ENCODE assay signal across 16 mouse cellular contexts in the genomic region with DNA sequence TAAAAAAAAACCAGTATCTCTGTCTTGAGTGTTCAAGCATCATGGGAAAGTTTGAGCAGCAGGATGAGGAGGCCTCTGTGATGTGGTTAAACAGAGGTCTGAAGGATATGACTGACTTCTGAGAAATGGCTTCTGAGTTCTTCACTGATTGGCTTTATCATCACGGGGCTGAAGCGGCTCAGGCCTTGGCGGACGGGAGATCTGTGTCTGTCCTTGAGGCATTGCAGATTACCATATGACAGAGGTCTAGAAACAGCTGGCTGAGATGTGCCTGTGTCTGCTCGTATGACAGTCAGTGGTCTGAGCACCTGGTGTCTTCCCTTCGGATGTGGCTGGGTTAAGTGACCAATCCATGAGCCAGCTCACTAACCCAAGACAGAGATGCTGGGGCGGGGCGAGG. TPM values are rescaled to one million over a fixed set of nuclear protein-coding genes. Genes with fewer than 3 reads are reported as not detected.
DNase-seq lines count a peak whose midpoint lies in the region; ATAC-seq lines count a peak whose summit lies in the region.
"Had no signal": no experiment of that assay in that cellular context is flagged by ENCODE, and none has a peak within 500 bp of the region (broad histone marks: within the 10 kb centered on the region; RNA-seq: fewer than 3 reads in every experiment).

No protein-coding gene starts in this region.

- H3K4me3 ChIP-seq in erythroblast, embryonic 14.5 days (replicated peaks) = peak overlapping the region; percentile 13
- no peak overlapping the region for H3K4me3 ChIP-seq in liver, embryonic 13.5 days (replicated peaks)
- no peak overlapping the region for H3K4me3 ChIP-seq in midbrain, embryonic 13.5 days (replicated peaks)
- H3K4me3 ChIP-seq: forebrain, embryonic 12.5 days; gastrocnemius, adult 2 months; lung, embryonic 15.5 days; midbrain, embryonic 15.5 days had no signal

- H3K36me3 ChIP-seq in erythroblast, embryonic 14.5 days (ENCODE audit: control insufficient read depth) = peaks cover 83% of the 10 kb centered on the region
- H3K36me3 ChIP-seq in liver, embryonic 13.5 days = peaks cover 65% of the 10 kb centered on the region
- H3K36me3 ChIP-seq in midbrain, embryonic 13.5 days = peaks cover 47% of the 10 kb centered on the region

- peak overlapping the region; percentile 55 for H3K9ac ChIP-seq in liver, embryonic 13.5 days
- no peak overlapping the region for H3K9ac ChIP-seq in midbrain, embryonic 13.5 days (replicated peaks)
- H3K9ac ChIP-seq: forebrain, embryonic 12.5 days; lung, embryonic 15.5 days; midbrain, embryonic 15.5 days had no signal

- H3K4me2 ChIP-seq in liver, embryonic 13.5 days = peak overlapping the region; percentile 52
- H3K4me2 ChIP-seq in midbrain, embryonic 13.5 days (replicated peaks) = no peak overlapping the region
- H3K4me2 ChIP-seq: forebrain, embryonic 12.5 days; lung, embryonic 15.5 days; midbrain, embryonic 15.5 days had no signal

- H3K27ac ChIP-seq in liver, embryonic 13.5 days = peak overlapping the region; percentile 92
- no peak overlapping the region for H3K27ac ChIP-seq in midbrain, embryonic 13.5 days
- H3K27ac ChIP-seq: forebrain, embryonic 12.5 days; gastrocnemius, adult 2 months; hindbrain, postnatal 0 days; lung, embryonic 15.5 days; midbrain, embryonic 15.5 days had no signal

- DNase-seq in CD4-positive, CD25-positive, alpha-beta regulatory T cell, adult 2 months (ENCODE audit: low read depth, low spot score) = peak; percentile 76
- DNase-seq in adrenal gland, postnatal 36 days = peak; percentile 47 to 57
- peak; percentile 77 for DNase-seq in liver, embryonic 13.5 days
- no peak for DNase-seq in left cerebral cortex, adult 9 months (ENCODE audit: low spot score in 2 of 2)
- DNase-seq in gastrocnemius, postnatal 36 days = no peak
- DNase-seq: cerebellum, adult 8-10 months; gastrocnemius, adult 2 months; kidney, postnatal 14 days; right cerebral cortex, postnatal 14 days had no signal

- intact Hi-C loops in gastrocnemius, postnatal 36 days (cut with DNase I) = no loop called here

- no peaks in the 10 kb centered on the region for H3K9me3 ChIP-seq in erythroblast, embryonic 14.5 days (ENCODE audit: control insufficient read depth, low read length)
- no peaks in the 10 kb centered on the region for H3K9me3 ChIP-seq in liver, embryonic 13.5 days (replicated peaks)
- no peaks in the 10 kb centered on the region for H3K9me3 ChIP-seq in midbrain, embryonic 13.5 days
- H3K9me3 ChIP-seq: forebrain, embryonic 12.5 days; lung, embryonic 15.5 days; midbrain, embryonic 15.5 days had no signal

- ATAC-seq in erythroblast, adult 5-6 weeks (replicated peaks; ENCODE audit: low FRiP score, poor library complexity, severe bottlenecking) = no peak
- peak; percentile 71 for ATAC-seq in liver, embryonic 13.5 days (ENCODE audit: low read depth)
- no peak for ATAC-seq in midbrain, embryonic 13.5 days
- ATAC-seq: hindbrain, postnatal 0 days; midbrain, embryonic 15.5 days had no signal

- WGBS in liver, embryonic 13.5 days (ENCODE audit: insufficient replicate concordance) = 37% methylated on average over 8 of the region's 8 CpGs
- 87% methylated on average over 8 of the region's 8 CpGs for WGBS in midbrain, embryonic 13.5 days

- H3K4me1 ChIP-seq in erythroblast, embryonic 14.5 days (ENCODE audit: control insufficient read depth) = peaks cover 65% of the 10 kb centered on the region
- peaks cover 65% of the 10 kb centered on the region for H3K4me1 ChIP-seq in liver, embryonic 13.5 days (replicated peaks)
- H3K4me1 ChIP-seq in midbrain, embryonic 13.5 days (replicated peaks) = peaks cover 20% of the 10 kb centered on the region

- no peaks in the 10 kb centered on the region for H3K27me3 ChIP-seq in erythroblast, embryonic 14.5 days (ENCODE audit: control insufficient read depth)
- no peaks in the 10 kb centered on the region for H3K27me3 ChIP-seq in liver, embryonic 13.5 days
- no peaks in the 10 kb centered on the region for H3K27me3 ChIP-seq in midbrain, embryonic 13.5 days
- H3K27me3 ChIP-seq: forebrain, embryonic 12.5 days; lung, embryonic 15.5 days; midbrain, embryonic 15.5 days had no signal

RNA-seq across cellular contexts. Expression of a gene that starts 13.2 kb away (rescaled TPM):
- polyA plus RNA-seq in erythroblast, embryonic 14.5 days (2012) = 5.3 and 6.1 TPM in 2 replicates
- 13.8 and 21.1 TPM in 2 replicates for total RNA-seq in erythroblast, adult 5-6 weeks (2015; ENCODE audit: low replicate concordance)
- 21.8 and 29.0 TPM in 2 replicates for total RNA-seq in erythroblast, adult 5-6 weeks (2017; ENCODE audit: low replicate concordance)
- 10 to 100 TPM; 19.1 to 40.5 TPM for total RNA-seq in adrenal gland, postnatal 36 days (2021)
- polyA plus RNA-seq in liver, embryonic 13.5 days (2015; fragmentation: Nextera tagmentation; extraction: Ambion mirVana) = 90.3 and 106 TPM in 2 replicates
- total RNA-seq in gastrocnemius, postnatal 36 days (2021) = 1 to 10 TPM; 4.3 to 8.2 TPM
- 26.5 and 26.6 TPM in 2 replicates for polyA plus RNA-seq in midbrain, embryonic 13.5 days (2015; fragmentation: Nextera tagmentation; extraction: Ambion mirVana)

RNA-seq across cellular contexts. Expression of a gene that starts 13.3 kb away (rescaled TPM):
- 1.8 and 2.4 TPM in 2 replicates for polyA plus RNA-seq in erythroblast, embryonic 14.5 days (2012)
- 51.6 and 54.6 TPM in 2 replicates for total RNA-seq in erythroblast, adult 5-6 weeks (2015; ENCODE audit: low replicate concordance)
- total RNA-seq in erythroblast, adult 5-6 weeks (2017; ENCODE audit: low replicate concordance) = 71.1 and 78.7 TPM in 2 replicates
- total RNA-seq in adrenal gland, postnatal 36 days (2021) = 10 to 100 TPM; 76.4 to 78.4 TPM
- 36.9 and 46.5 TPM in 2 replicates for polyA plus RNA-seq in liver, embryonic 13.5 days (2015; fragmentation: Nextera tagmentation; extraction: Ambion mirVana)
- 1 to 10 TPM; 9.5 to 9.8 TPM for total RNA-seq in gastrocnemius, postnatal 36 days (2021)
- polyA plus RNA-seq in midbrain, embryonic 13.5 days (2015; fragmentation: Nextera tagmentation; extraction: Ambion mirVana) = 30.7 and 31.8 TPM in 2 replicates

RNA-seq across cellular contexts. Expression of a gene that starts 36.4 kb away (rescaled TPM):
- polyA plus RNA-seq in erythroblast, embryonic 14.5 days (2012) = 25.9 and 28.1 TPM in 2 replicates
- 99.1 and 113 TPM in 2 replicates for total RNA-seq in erythroblast, adult 5-6 weeks (2015; ENCODE audit: low replicate concordance)
- total RNA-seq in erythroblast, adult 5-6 weeks (2017; ENCODE audit: low replicate concordance) = 93.6 and 115 TPM in 2 replicates
- 100 to 1,000 TPM; 177 to 218 TPM for total RNA-seq in adrenal gland, postnatal 36 days (2021)
- polyA plus RNA-seq in liver, embryonic 13.5 days (2015; fragmentation: Nextera tagmentation; extraction: Ambion mirVana) = 329 and 343 TPM in 2 replicates
- 100 to 1,000 TPM; 223 to 243 TPM for total RNA-seq in gastrocnemius, postnatal 36 days (2021)
- polyA plus RNA-seq in midbrain, embryonic 13.5 days (2015; fragmentation: Nextera tagmentation; extraction: Ambion mirVana) = 69.0 and 71.7 TPM in 2 replicates

Comparison
In these comparisons a context has a peak if more than half of its experiments do, and no peak if none do; other contexts are left out.
1. DNase-seq: peak in CD4-positive, CD25-positive, alpha-beta regulatory T cell, adult 2 months (single experiment), adrenal gland, postnatal 36 days (2 of 2) and liver, embryonic 13.5 days (single experiment); none in left cerebral cortex, adult 9 months (0 of 2) and gastrocnemius, postnatal 36 days (0 of 2).
2. RNA of a gene that starts 13.3 kb away (total RNA-seq): 51.6 to 78.7 TPM in erythroblast, adult 5-6 weeks and 76.4 to 78.4 TPM in adrenal gland, postnatal 36 days; 9.5 to 9.8 TPM in gastrocnemius, postnatal 36 days; every median in the first group is over 4 times any median in the second.